ENCODE assay signal across 9 mouse cellular contexts in genomic region chr15:103134277-103135086, GRCm38 (mm10). TPM values are rescaled to one million over a fixed set of nuclear protein-coding genes. Genes with fewer than 3 reads are reported as not detected.
DNase-seq lines count a peak whose midpoint lies in the region; ATAC-seq and TF ChIP-seq lines count a peak whose summit lies in the region.
"Had no signal": no experiment of that assay in that cellular context is flagged by ENCODE, and none has a peak within 500 bp of the region (broad histone marks: within the 10 kb centered on the region; RNA-seq: fewer than 3 reads in every experiment).

No protein-coding gene starts in this region.

- DNase-seq in heart, adult 18-20 months, result no peak
- DNase-seq in MN1 (ENCODE audit: low spot score), result peak; percentile 59
- DNase-seq in layer of hippocampus, adult 2 months (ENCODE audit: low spot score in 2 of 2), result no peak
- DNase-seq in frontal cortex, postnatal 25 days (ENCODE audit: low spot score in 2 of 2), result no peak

- H3K27me3 ChIP-seq in heart, embryonic 16.5 days (ENCODE audit: control insufficient read depth, insufficient read depth, low read length), result peaks cover 18% of the 10 kb centered on the region; the same call in 1 of the 2 replicates
- H3K27me3 ChIP-seq in hindbrain, embryonic 13.5 days, result peaks cover 24% of the 10 kb centered on the region
- H3K27me3 ChIP-seq in limb, embryonic 13.5 days, result peaks cover 67% of the 10 kb centered on the region

- H3K9ac ChIP-seq in heart, embryonic 16.5 days (ENCODE audit: low read length), result no peak overlapping the region
- H3K9ac ChIP-seq in hindbrain, embryonic 13.5 days, result peak overlapping the region; percentile 51; the same call in 1 of the 2 replicates
- peak overlapping the region; percentile 4; the same call in 1 of the 2 replicates for H3K9ac ChIP-seq in limb, embryonic 13.5 days

- 0 out of 2 replicates have a peak, but pooled peaks cover 2% of the 10 kb centered on the region for H3K9me3 ChIP-seq in heart, embryonic 16.5 days (replicated peaks; ENCODE audit: control insufficient read depth, low read length)
- H3K9me3 ChIP-seq in hindbrain, embryonic 13.5 days, result no peaks in the 10 kb centered on the region
- no peaks in the 10 kb centered on the region for H3K9me3 ChIP-seq in limb, embryonic 13.5 days

- TF ChIP-seq CTCF in layer of hippocampus, adult 2 months (conservative IDR thresholded peaks at IDR 0.05), result no peak

- no peak overlapping the region for H3K4me2 ChIP-seq in heart, embryonic 16.5 days (ENCODE audit: low read depth, low read length)
- peak overlapping the region; percentile 27; the same call in 1 of the 2 replicates for H3K4me2 ChIP-seq in hindbrain, embryonic 13.5 days
- H3K4me2 ChIP-seq in limb, embryonic 13.5 days (replicated peaks), result no peak overlapping the region

- no peak for ATAC-seq in heart, embryonic 16.5 days (replicated peaks; ENCODE audit: extremely low read depth, insufficient read depth, low FRiP score)
- ATAC-seq in hindbrain, embryonic 13.5 days (ENCODE audit: low FRiP score), result peak; percentile 71
- no peak for ATAC-seq in limb, embryonic 13.5 days (ENCODE audit: low FRiP score, low read depth)
- no peak for ATAC-seq in erythroid progenitor cell, adult 5-6 weeks (replicated peaks; ENCODE audit: low FRiP score, poor library complexity, severe bottlenecking)

- H3K27ac ChIP-seq in heart, embryonic 16.5 days (ENCODE audit: low read length), result peak overlapping the region; percentile 88
- peak overlapping the region; percentile 97 for H3K27ac ChIP-seq in hindbrain, embryonic 13.5 days
- no peak overlapping the region for H3K27ac ChIP-seq in limb, embryonic 13.5 days
- H3K27ac ChIP-seq in layer of hippocampus, adult 2 months, result no peak overlapping the region; the same call in 1 of the 2 replicates
- H3K27ac ChIP-seq: macrophage had no signal

- H3K4me1 ChIP-seq in heart, embryonic 16.5 days (ENCODE audit: control insufficient read depth, insufficient read depth, low read length), result peaks cover 22% of the 10 kb centered on the region
- peaks cover 55% of the 10 kb centered on the region for H3K4me1 ChIP-seq in hindbrain, embryonic 13.5 days (replicated peaks)
- peaks cover 32% of the 10 kb centered on the region for H3K4me1 ChIP-seq in limb, embryonic 13.5 days

- 30% methylated on average over 5 of the region's 5 CpGs for whole genome bisulfite sequencing in heart, embryonic 16.5 days
- 28% methylated on average over 5 of the region's 5 CpGs for WGBS in hindbrain, embryonic 13.5 days
- 37% methylated on average over 5 of the region's 5 CpGs for WGBS in limb, embryonic 13.5 days

- H3K4me3 ChIP-seq in heart, embryonic 16.5 days (ENCODE audit: low read length), result no peak overlapping the region
- no peak overlapping the region for H3K4me3 ChIP-seq in hindbrain, embryonic 13.5 days
- no peak overlapping the region for H3K4me3 ChIP-seq in limb, embryonic 13.5 days
- H3K4me3 ChIP-seq in layer of hippocampus, adult 2 months, result no peak overlapping the region

- no peaks in the 10 kb centered on the region for H3K36me3 ChIP-seq in heart, embryonic 16.5 days (ENCODE audit: control insufficient read depth, insufficient read depth)
- H3K36me3 ChIP-seq in hindbrain, embryonic 13.5 days, result no peaks in the 10 kb centered on the region
- H3K36me3 ChIP-seq in limb, embryonic 13.5 days, result no peaks in the 10 kb centered on the region

RNA-seq across cellular contexts. Expression of gene Smug1, which starts 32.4 kb away (rescaled TPM):
- polyA plus RNA-seq in heart, embryonic 16.5 days (2015; fragmentation: Nextera tagmentation; extraction: Ambion mirVana), result 14.9 and 17.1 TPM in 2 replicates
- 10 to 100 TPM; 10.9 to 12.9 TPM for total RNA-seq in heart, adult 18-20 months (2021)
- 40.7 and 41.2 TPM in 2 replicates for polyA plus RNA-seq in hindbrain, embryonic 13.5 days (2015; fragmentation: Nextera tagmentation; extraction: Ambion mirVana)
- 15.6 and 16.7 TPM in 2 replicates for polyA plus RNA-seq in limb, embryonic 13.5 days (2015; fragmentation: Nextera tagmentation; extraction: Ambion mirVana)
- 10 to 100 TPM; 17.9 to 18.2 TPM for total RNA-seq in layer of hippocampus, adult 2 months (2021)
- total RNA-seq in erythroid progenitor cell, adult 5-6 weeks (2015; ENCODE audit: low replicate concordance), result 3.6 TPM in 1 of 2 replicates, not detected in the other
- 0.26 and 0.91 TPM in 2 replicates for total RNA-seq in erythroid progenitor cell, adult 5-6 weeks (2017; ENCODE audit: low replicate concordance)

Comparison
In these comparisons a context has a peak if more than half of its experiments do, and no peak if none do; other contexts are left out.
1. H3K27ac ChIP-seq: peak in heart, embryonic 16.5 days (single experiment) and hindbrain, embryonic 13.5 days (single experiment); none in limb, embryonic 13.5 days (single experiment) and layer of hippocampus, adult 2 months (single experiment).